Mouse (Mus musculus): ENCODE results near the gene Gm281.
A peak's percentile ranks its signal among the peaks of the same experiment; 100 is the strongest.

Gm281 gene

DNA sequence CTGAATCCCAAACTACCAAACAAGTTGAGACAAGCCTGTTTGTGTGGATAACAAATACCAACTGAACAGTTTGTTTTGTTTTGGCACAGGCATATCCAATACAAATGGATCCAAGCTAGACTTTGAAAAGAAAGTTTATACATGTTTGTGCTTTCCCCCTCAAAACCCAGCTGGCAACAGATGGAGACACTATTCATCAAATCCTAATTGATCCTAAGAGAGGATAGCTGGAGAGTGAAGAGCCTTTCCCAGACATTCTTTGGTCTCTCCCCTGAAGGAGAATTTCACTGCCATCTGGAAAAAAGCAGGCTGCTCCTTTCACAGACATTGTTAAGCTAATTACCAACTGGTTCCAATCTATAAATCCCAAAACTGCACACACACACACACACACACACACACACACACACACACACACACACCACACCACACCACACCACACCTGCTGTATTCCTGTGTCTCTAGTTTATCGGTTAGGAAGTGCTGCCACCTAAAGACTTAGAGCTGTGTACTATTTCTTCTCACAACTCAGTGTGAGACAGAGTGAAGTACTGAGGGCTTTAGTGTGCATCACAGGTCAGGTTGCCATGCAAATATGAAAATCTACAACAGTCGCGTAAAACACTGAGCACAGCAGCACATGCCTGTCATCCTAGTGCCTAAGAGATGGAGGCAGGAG, 101.3 kb downstream of the Gm281 start:
- DNase-seq (ENCODE audit: low read depth, low spot score), result peak; percentile 37

DNA sequence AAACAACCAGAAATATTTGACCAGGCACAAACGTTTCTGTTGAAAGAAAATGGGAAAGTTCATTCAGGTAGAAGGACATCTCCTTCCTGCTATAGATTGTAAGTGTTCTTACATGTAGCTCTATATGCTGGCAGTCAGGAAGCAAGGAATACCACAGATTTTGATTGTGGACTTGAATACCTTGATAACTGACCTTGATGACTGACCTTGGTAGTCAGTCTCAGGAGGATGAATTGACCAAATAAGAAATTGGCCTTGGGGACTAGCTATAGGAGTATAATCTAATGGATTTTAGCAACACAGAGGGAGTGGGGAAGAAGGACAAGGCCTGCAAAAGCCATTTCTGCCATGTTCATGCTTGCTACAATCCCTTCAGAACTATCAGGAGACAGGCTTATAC, 123.8 kb downstream of the Gm281 start:
- no peak for DNase-seq (ENCODE audit: low read depth, low spot score)

DNA sequence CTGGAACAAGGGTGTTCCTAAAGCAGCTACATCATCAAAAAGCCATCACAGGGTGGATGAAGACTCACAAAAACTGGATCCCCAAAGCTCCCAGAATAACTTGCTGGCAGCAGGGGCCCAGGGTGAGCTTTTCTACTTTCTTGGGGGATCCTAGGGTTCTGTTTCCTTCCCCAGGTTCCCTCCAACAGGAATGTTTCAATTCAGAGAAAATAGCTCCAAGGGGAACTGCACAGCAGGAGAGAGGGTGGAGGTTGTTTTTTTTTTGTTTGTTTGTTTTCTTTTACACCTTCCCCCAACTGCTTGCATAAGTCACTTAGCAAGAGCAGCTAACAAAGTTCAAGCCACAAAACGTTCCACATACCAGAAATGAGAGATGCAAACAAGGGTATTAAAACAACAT, 124.3 kb downstream of the Gm281 start:
- no peak for DNase-seq (ENCODE audit: low read depth, low spot score)

DNA sequence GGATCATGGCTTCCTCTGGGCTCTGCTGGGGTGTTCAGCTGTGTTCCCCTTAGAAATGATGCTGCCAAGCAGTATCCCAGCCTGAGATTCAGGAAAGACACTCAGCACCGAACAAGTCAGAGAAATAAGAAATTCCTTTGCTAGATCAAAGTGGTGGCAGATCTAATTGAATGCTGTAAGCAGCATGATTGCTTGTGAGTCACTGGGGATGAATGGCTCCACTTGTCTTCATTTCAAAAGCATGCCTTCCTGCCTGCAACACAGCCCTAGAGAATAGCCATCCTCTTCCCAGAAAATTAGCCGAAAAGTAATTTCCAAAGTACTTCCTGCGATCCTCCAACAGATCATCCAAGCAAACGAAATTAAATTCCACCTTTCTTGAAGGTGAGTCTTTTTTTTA, 131.3 kb downstream of the Gm281 start:
- DNase-seq (ENCODE audit: low read depth, low spot score), result peak; percentile 36

DNA sequence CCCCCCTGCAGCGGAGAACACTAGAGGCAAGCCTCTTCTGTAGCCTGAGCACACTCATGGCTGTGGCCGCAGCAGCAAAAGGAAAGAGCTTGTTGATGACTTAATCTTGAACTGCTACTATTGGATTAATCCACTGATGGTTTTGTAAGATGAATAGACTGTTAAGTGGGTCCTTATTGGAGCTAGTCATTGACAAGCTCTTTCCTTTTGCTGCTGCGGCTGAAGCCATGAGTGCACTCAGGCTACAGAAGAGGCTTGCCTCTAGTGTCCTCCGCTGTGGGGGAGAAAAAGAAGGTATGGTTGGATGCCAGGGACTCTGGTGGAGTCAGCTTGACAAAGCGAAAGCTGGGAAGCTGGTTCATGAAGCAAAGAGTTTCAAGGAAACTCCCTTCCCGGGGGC, 135.9 kb downstream of the Gm281 start:
- DNase-seq (ENCODE audit: low read depth, low spot score), result no peak

DNA sequence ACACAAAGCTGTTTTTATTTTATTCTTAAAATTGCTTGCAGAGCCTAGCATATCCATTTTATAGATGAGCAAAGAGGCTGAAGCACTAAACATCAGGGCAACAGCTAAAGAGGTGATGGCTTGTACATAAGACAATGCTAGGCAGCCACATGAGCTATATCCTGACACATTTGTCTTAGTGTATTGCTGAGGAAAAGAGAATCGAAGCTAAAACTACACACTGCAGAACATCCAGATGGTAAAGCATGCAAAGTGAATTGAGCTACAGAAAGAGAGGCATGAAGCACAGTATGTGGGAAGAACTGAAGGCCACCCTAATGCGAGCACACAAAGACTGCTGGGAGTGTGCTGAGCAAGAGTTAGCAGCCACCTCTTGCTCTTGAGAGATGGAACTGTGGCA, 143.1 kb downstream of the Gm281 start:
- peak; percentile 34 for DNase-seq (ENCODE audit: low read depth, low spot score)

DNA sequence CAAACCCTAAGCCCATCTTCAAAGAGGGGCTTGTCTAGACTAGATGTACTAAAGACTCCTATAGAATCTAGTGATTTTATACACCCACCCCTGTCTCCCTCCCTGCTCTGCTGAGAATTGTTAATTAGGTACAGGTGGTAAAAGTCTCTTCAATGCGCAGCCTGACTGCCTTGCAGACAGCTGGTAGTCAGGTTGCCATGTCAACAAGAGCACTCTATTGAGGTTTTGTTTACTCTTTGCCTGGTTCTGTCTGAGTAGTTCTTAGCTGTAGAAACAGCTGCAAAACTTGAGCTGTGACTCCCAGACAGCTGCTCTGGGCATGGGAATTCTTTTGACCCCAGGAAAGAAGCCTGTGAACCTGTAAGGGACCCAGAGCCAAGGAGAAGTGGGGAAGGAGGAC, 143.6 kb downstream of the Gm281 start:
- DNase-seq (ENCODE audit: low read depth, low spot score), result peak; percentile 74
